Mouse (Mus musculus) liver, adult 10 weeks (tissue): Measurements from ENCODE around the gene Ubn1. TPM values are rescaled to one million over a fixed set of nuclear protein-coding genes. Genes with fewer than 3 reads are reported as not detected.

Source experiments
- polyA plus RNA-seq: library from polyadenylated mRNA; stranded (reverse); fragments of 350-450 nt; fragmentation: Illumina TruSeq; extraction: RNeasy Lipid Tissue Mini Kit (QIAGEN cat#74804); gene quantifications from one replicate; pipeline ENCODE4 v1.2.3, GENCODE M21; 2014; ENCODE audit warnings: low read depth, low replicate concordance

The Ubn1 gene
- 7.8 TPM for polyA plus RNA-seq

GRCm38 (mm10) chr16:5049774-5050234, at the start of gene Ubn1, which contains the start of gene Glyr1:
Gene Ubn1 (plus strand): TSS chr16:5050057.
Gene Glyr1 (minus strand): TSS chr16:5049863.

GRCm38 (mm10) chr16:5007067-5007466, 42.8 kb upstream of the Ubn1 start, which contains the start of gene Smim22:
Gene Smim22 (plus strand): TSS chr16:5007288.

GRCm38 (mm10) chr16:5013054-5013838, 36.6 kb upstream of the Ubn1 start, which contains the start of gene Rogdi:
Gene Rogdi (minus strand): TSS chr16:5013553.

GRCm38 (mm10) chr16:5132401-5132801, 82.5 kb downstream of the Ubn1 start, which contains the start of gene Ppl:
Gene Ppl (minus strand): TSS chr16:5132421.

Other genes starting within 250 kb of the Ubn1 start
- gene 4930562C15Rik, start 214.6 kb upstream of the Ubn1 start, polyA plus RNA-seq: not detected
- gene Ubald1, start 169.7 kb upstream of the Ubn1 start, polyA plus RNA-seq: 1.2 TPM
- gene Mgrn1, start 163.8 kb upstream of the Ubn1 start, polyA plus RNA-seq: 6.2 TPM
- gene Nudt16l1, start 111.3 kb upstream of the Ubn1 start, polyA plus RNA-seq: 4.2 TPM
- 3.4 TPM for gene Anks3, start 85.9 kb upstream of the Ubn1 start, polyA plus RNA-seq
- gene Sept12, start 52.2 kb upstream of the Ubn1 start, polyA plus RNA-seq: not detected
- not detected for gene Smim22, start 42.8 kb upstream of the Ubn1 start, polyA plus RNA-seq
- 1.7 TPM for gene Rogdi, start 36.5 kb upstream of the Ubn1 start, polyA plus RNA-seq
- 48.3 TPM for gene Glyr1, start 194 bp upstream of the Ubn1 start, polyA plus RNA-seq
- 4.8 TPM for gene Ppl, start 82.4 kb downstream of the Ubn1 start, polyA plus RNA-seq
- gene Sec14l5, start 97.1 kb downstream of the Ubn1 start, polyA plus RNA-seq: not detected
- gene Nagpa, start 154.0 kb downstream of the Ubn1 start, polyA plus RNA-seq: 2.7 TPM
- gene AU021092, start 172.2 kb downstream of the Ubn1 start, polyA plus RNA-seq: 0.40 TPM
- gene Alg1, start 183.6 kb downstream of the Ubn1 start, polyA plus RNA-seq: 1.7 TPM
- gene Eef2kmt, start 205.9 kb downstream of the Ubn1 start, polyA plus RNA-seq: 2.4 TPM